Mouse (Mus musculus): ENCODE data around the gene Cavin4. TPM values are rescaled to one million over a fixed set of nuclear protein-coding genes. Genes with fewer than 3 reads are reported as not detected.

Cavin4 gene
- not detected for polyA plus RNA-seq (2017; shearing (Covaris generic))

GRCm38 (mm10) chr4:48663271-48663670, at the start of gene Cavin4:
Gene Cavin4, plus strand, starts transcription at chr4:48663514.

Other genes starting within 250 kb of the Cavin4 start
- gene Tex10, start 190.1 kb upstream of the Cavin4 start, polyA plus RNA-seq (2017; shearing (Covaris generic)): 75.5 TPM
- not detected for gene Msantd3, start 123.6 kb upstream of the Cavin4 start, polyA plus RNA-seq (2017; shearing (Covaris generic))
- gene Tmeff1, start 78.3 kb upstream of the Cavin4 start, polyA plus RNA-seq (2017; shearing (Covaris generic)): 0.22 TPM

Data from CD4-positive, CD25-positive, alpha-beta regulatory T cell, adult 9 weeks (primary cell).